Mouse (Mus musculus): ENCODE results near the gene Ankrd66.

DNA sequence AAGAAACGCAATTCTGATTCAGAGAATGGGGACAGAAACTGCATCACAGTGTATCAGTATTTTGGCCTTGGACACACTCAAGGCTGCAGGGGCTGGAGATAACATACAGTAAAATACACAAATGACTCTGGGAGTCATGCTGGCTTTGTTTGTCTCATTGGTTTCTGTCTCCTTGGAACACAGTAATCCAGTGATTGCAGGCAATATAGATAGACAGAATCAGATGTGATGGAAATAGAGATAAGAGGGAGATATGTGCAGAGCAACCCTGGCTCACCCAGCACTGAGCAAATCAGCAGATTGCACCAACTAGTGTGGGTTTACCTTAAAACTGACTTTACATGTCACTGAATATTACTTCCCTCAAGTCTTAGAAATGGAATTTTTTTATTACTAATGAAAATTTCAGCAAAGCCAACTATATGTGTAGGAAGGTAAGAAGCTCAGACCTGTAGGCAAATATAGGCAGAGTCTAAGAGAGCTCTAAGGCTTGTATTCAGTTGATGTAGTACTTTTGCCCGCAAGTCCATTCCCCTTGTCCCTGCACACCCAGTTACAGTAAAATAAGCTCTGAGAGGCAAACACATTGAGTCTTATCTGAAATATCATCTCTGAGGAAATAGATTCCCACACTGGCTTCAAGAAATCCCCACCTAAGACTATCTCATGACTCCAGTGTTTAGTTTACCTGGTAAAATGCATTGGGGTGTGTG lies 54.8 kb downstream of the Ankrd66 start:
- TF ChIP-seq POLR2A (IDR thresholded peaks at IDR 0.05; ENCODE audit: low read depth, low read length) (no peak), CTCF (IDR thresholded peaks at IDR 0.05; ENCODE audit: borderline replicate concordance, insufficient read depth, low read length) (no peak)
